Mouse (Mus musculus) MEL (cell line): ENCODE results near the gene Zfp563. TPM values are rescaled to one million over a fixed set of nuclear protein-coding genes. Genes with fewer than 3 reads are reported as not detected.

ENCODE experiments used
- DNase-seq: peaks from one replicate; pipeline ENCODE4 v3.0.0; 2011; ENCODE audit warnings: low read depth, low spot score
- H3K27ac ChIP-seq: 2 replicates; pipeline ENCODE4 v1.5.1; 2012; ENCODE audit warnings: low read depth, mild to moderate bottlenecking, control low read depth, low read length, moderate library complexity; ENCODE audit not compliant: control insufficient read depth
- H3K27me3 ChIP-seq, 2 experiments: fragments of 150-350 bp in 1 of 2; sonication (generic) in 1 of 2; 2 replicates each; pipeline ENCODE4 v1.6.1; 2012; ENCODE audit warnings: low read length in 2 of 2, mild to moderate bottlenecking in 2 of 2, improper control_type of control experiment in 1 of 2, moderate library complexity in 1 of 2; ENCODE audit not compliant: insufficient read depth in 2 of 2, control insufficient read depth in 1 of 2
- H3K36me3 ChIP-seq, 2 experiments: 2 replicates each; pipeline ENCODE4 v1.6.1; 2012 to 2014; ENCODE audit warnings: low read length in 2 of 2, improper control_type of control experiment in 1 of 2, inconsistent platforms in 1 of 2, mild to moderate bottlenecking in 1 of 2; ENCODE audit not compliant: insufficient read depth in 2 of 2, control insufficient read depth in 1 of 2
- H3K4me1 ChIP-seq, 2 experiments: fragments of 150-350 bp in 1 of 2; sonication (generic) in 1 of 2; 2 replicates each; pipeline ENCODE4 v1.6.1; 2012; ENCODE audit warnings: low read length in 2 of 2, improper control_type of control experiment in 1 of 2, mild to moderate bottlenecking in 1 of 2; ENCODE audit not compliant: insufficient read depth in 2 of 2, control insufficient read depth in 1 of 2
- H3K4me3 ChIP-seq, 2 experiments: fragments of 150-350 bp in 1 of 2; sonication (generic) in 1 of 2; 2 replicates each; pipeline ENCODE4 v1.5.1; 2012; ENCODE audit warnings: low read depth in 2 of 2, low read length in 2 of 2, mild to moderate bottlenecking in 2 of 2, moderate library complexity in 2 of 2, control low read depth in 1 of 2, improper control_type of control experiment in 1 of 2; ENCODE audit not compliant: control insufficient read depth in 1 of 2, insufficient read depth in 1 of 2
- H3K79me2 ChIP-seq: 2 replicates; pipeline ENCODE4 v1.6.1; 2012; ENCODE audit warnings: mild to moderate bottlenecking, low read length, moderate library complexity; ENCODE audit not compliant: control insufficient read depth, poor library complexity, insufficient read depth
- H3K9ac ChIP-seq: 2 replicates; pipeline ENCODE4 v1.6.1; 2012; ENCODE audit warnings: low read depth, mild to moderate bottlenecking, control low read depth, low read length, moderate library complexity; ENCODE audit not compliant: control insufficient read depth, poor library complexity, severe bottlenecking
- H3K9me3 ChIP-seq: fragments of 150-350 bp; sonication (generic); replicated peaks from 2 replicates; pipeline ENCODE4 v1.6.1; 2012; ENCODE audit warnings: mild to moderate bottlenecking, low read length, improper control_type of control experiment, moderate library complexity; ENCODE audit not compliant: insufficient read depth
- CHD1 ChIP-seq: IDR thresholded peaks from 2 replicates; pipeline ENCODE4 v1.6.1; 2012; ENCODE audit warnings: low read depth, mild to moderate bottlenecking, inconsistent platforms, low read length, improper control_type of control experiment
- CTCF ChIP-seq, 3 experiments: IDR thresholded peaks in 2 of 3; conservative IDR thresholded peaks in 1 of 3; 2 replicates each; pipeline ENCODE4 v1.5.1; 2011 to 2012; ENCODE audit warnings: low read length in 3 of 3, low read depth in 2 of 3, mild to moderate bottlenecking in 2 of 3, improper control_type of control experiment in 1 of 3, inconsistent platforms in 1 of 3, mixed read lengths in 1 of 3, moderate library complexity in 1 of 3; ENCODE audit not compliant: control insufficient read depth in 1 of 3, insufficient read depth in 1 of 3, poor library complexity in 1 of 3, severe bottlenecking in 1 of 3
- E2F4 ChIP-seq: IDR thresholded peaks from 2 replicates; pipeline ENCODE4 v1.6.1; 2011; ENCODE audit warnings: low read depth, low read length, improper control_type of control experiment, borderline replicate concordance
- EP300 ChIP-seq, 2 experiments: IDR thresholded peaks; 2 replicates each; pipeline ENCODE4 v1.6.1; 2011; ENCODE audit warnings: improper control_type of control experiment in 2 of 2, low read length in 2 of 2, low read depth in 1 of 2, mild to moderate bottlenecking in 1 of 2
- GATA1 ChIP-seq: IDR thresholded peaks from 2 replicates; pipeline ENCODE4 v1.6.1; 2011; ENCODE audit warnings: low read depth, low read length, improper control_type of control experiment
- HCFC1 ChIP-seq: IDR thresholded peaks from 2 replicates; pipeline ENCODE4 v1.6.1; 2012; ENCODE audit warnings: low read depth, mild to moderate bottlenecking, inconsistent platforms, low read length, improper control_type of control experiment, moderate library complexity
- JUND ChIP-seq: IDR thresholded peaks from 2 replicates; pipeline ENCODE4 v1.6.1; 2011; ENCODE audit warnings: low read depth, mild to moderate bottlenecking, improper control_type of control experiment, low read length
- KAT2A ChIP-seq: conservative IDR thresholded peaks from 2 replicates; pipeline ENCODE4 v1.6.1; 2012; ENCODE audit warnings: low read depth, low read length, improper control_type of control experiment, inconsistent platforms
- MAZ ChIP-seq: IDR thresholded peaks from 2 replicates; pipeline ENCODE4 v1.6.1; 2012; ENCODE audit warnings: low read depth, mild to moderate bottlenecking, inconsistent platforms, low read length, improper control_type of control experiment
- MEF2A ChIP-seq: IDR thresholded peaks from 2 replicates; pipeline ENCODE4 v1.6.1; 2014; ENCODE audit warnings: low read depth, mild to moderate bottlenecking, inconsistent platforms, low read length, improper control_type of control experiment; ENCODE audit not compliant: poor library complexity, insufficient replicate concordance, severe bottlenecking; ENCODE audit errors: extremely low read depth
- MXI1 ChIP-seq: IDR thresholded peaks from 2 replicates; pipeline ENCODE4 v1.6.1; 2011; ENCODE audit warnings: mild to moderate bottlenecking, low read depth, low read length, improper control_type of control experiment
- MYB ChIP-seq: IDR thresholded peaks from 2 replicates; pipeline ENCODE4 v1.6.1; 2011; ENCODE audit warnings: mild to moderate bottlenecking, low read depth, low read length, improper control_type of control experiment
- NRF1 ChIP-seq: IDR thresholded peaks from 2 replicates; pipeline ENCODE4 v1.6.1; 2014; ENCODE audit warnings: low read depth, mild to moderate bottlenecking, inconsistent platforms, low read length, improper control_type of control experiment, moderate library complexity; ENCODE audit not compliant: poor library complexity, insufficient read depth, severe bottlenecking
- POLR2A ChIP-seq, 2 experiments: IDR thresholded peaks; 2 replicates each; pipeline ENCODE4 v1.6.1; 2011 to 2012; ENCODE audit warnings: low read length in 2 of 2, mild to moderate bottlenecking in 2 of 2, control low read depth in 1 of 2, improper control_type of control experiment in 1 of 2, low read depth in 1 of 2, moderate library complexity in 1 of 2; ENCODE audit not compliant: control insufficient read depth in 1 of 2, insufficient read depth in 1 of 2, poor library complexity in 1 of 2
- POLR2AphosphoS2 ChIP-seq: IDR thresholded peaks from 2 replicates; pipeline ENCODE4 v1.6.1; 2011; ENCODE audit warnings: low read length, improper control_type of control experiment
- RAD21 ChIP-seq: IDR thresholded peaks from 2 replicates; pipeline ENCODE4 v1.6.1; 2011; ENCODE audit warnings: mild to moderate bottlenecking, low read depth, low read length, improper control_type of control experiment
- SMC3 ChIP-seq: IDR thresholded peaks from 2 replicates; pipeline ENCODE4 v1.6.1; 2011; ENCODE audit warnings: low read depth, low read length, improper control_type of control experiment
- TAL1 ChIP-seq: IDR thresholded peaks from 2 replicates; pipeline ENCODE4 v1.6.1; 2012; ENCODE audit warnings: mild to moderate bottlenecking, inconsistent platforms, low read length, moderate library complexity, mixed read lengths
- TCF12 ChIP-seq: IDR thresholded peaks from 2 replicates; pipeline ENCODE4 v1.6.1; 2014; ENCODE audit warnings: low read depth, mild to moderate bottlenecking, inconsistent platforms, low read length, improper control_type of control experiment, moderate library complexity
- ZC3H11A ChIP-seq: IDR thresholded peaks from 2 replicates; pipeline ENCODE4 v1.6.1; 2012; ENCODE audit warnings: low read depth, mild to moderate bottlenecking, inconsistent platforms, low read length, improper control_type of control experiment
- polyA plus RNA-seq, 2 experiments: library from polyadenylated mRNA; stranded (reverse) in 1 of 2; unstranded in 1 of 2; fragments of >175 nt in 1 of 2; fragments of >200 nt in 1 of 2; gene quantifications; 2 replicates each; pipeline versions ENCODE4 v1.2.1 to v1.2.4; 2012; ENCODE audit warnings: low replicate concordance in 2 of 2, low read depth in 1 of 2; ENCODE audit not compliant: insufficient read length in 2 of 2, insufficient read depth in 1 of 2, missing spikeins in 1 of 2
- total RNA-seq: library from RNA; depleted of rRNA; stranded (reverse); fragments of 300-350 nt; gene quantifications from 2 replicates; pipeline ENCODE4 v1.2.3, GENCODE M21; 2012; rRNA removed

Gene Zfp563
- total RNA-seq (1.6 and 1.7 TPM in 2 replicates), polyA plus RNA-seq (under 1 TPM in 1 of 2 experiments, not detected in 1; 0.95 TPM)

DNA sequence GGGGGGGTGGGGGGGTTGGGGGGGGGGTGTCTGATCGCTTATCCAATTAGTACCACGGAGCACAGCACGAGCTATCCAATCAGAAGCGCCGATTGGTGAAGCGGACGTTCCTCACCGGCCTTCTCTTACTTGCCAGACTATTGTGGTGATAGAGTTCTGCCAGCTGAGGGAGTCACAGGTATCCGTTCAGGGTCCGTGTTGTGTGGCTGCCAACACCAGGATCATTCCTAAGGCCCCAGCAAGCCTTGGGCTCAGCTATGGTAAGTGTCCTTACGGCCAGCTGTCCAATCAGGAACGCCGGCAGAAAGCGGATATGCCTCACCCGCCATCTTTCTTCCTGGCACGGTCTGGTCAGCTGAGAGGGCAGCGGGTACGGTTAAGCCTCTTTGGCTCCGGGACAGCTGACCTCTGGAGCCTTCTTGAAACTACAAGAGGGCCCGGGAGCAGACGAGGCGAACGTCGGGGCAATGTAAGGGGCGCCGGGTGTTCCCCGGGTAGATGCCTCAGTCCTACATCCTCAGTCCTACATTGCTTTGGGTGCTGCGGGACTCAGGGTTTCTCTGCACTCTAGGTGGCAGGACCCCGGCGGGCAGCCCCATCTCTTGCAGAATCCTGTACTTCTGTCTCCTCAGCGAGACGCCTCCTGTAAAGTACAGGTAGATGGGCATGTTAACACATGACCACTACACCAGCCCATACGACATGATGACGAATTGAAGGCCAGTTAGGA is at the start of gene Zfp563:
Gene Zfp563, plus strand, starts transcription at position 91 of the 730 bp plus-strand sequence.
- peak within 1 kb of the TSS; percentile 75 for H3K27ac ChIP-seq
- peak within 1 kb of the TSS; percentile 76 to 82 for H3K4me3 ChIP-seq
- H3K36me3 ChIP-seq: peaks cover 0 to 2% of the 10 kb centered on the region in 2 experiments; a peak in 1 of 4 replicates
- H3K27me3 ChIP-seq: no peaks in the 10 kb centered on the region; a peak in 1 of 4 replicates
- no peak for TF ChIP-seq JUND
- peak in 1 of 2 experiments; percentile 42; a peak in 1 of 4 replicates for TF ChIP-seq POLR2A (IDR thresholded peaks at IDR 0.05; ENCODE audit: control insufficient read depth in 1 of 2, insufficient read depth in 1 of 2, low read depth in 1 of 2, low read length in 2 of 2, poor library complexity in 1 of 2)
- TF ChIP-seq SMC3: no peak
- no peak; the same call in 1 of the 2 replicates for TF ChIP-seq KAT2A
- TF ChIP-seq EP300 (IDR thresholded peaks at IDR 0.05; ENCODE audit: low read depth in 1 of 2, low read length in 2 of 2): no peak
- peak; percentile 86 for TF ChIP-seq HCFC1
- DNase-seq: peak; percentile 86
- peak within 1 kb of the TSS; percentile 78 for H3K9ac ChIP-seq
- no peaks in the 10 kb centered on the region; the same call in 1 of the 2 replicates for H3K79me2 ChIP-seq
- H3K9me3 ChIP-seq: no peaks in the 10 kb centered on the region
- no peaks in the 10 kb centered on the region; a peak in 1 of 4 replicates for H3K4me1 ChIP-seq

DNA sequence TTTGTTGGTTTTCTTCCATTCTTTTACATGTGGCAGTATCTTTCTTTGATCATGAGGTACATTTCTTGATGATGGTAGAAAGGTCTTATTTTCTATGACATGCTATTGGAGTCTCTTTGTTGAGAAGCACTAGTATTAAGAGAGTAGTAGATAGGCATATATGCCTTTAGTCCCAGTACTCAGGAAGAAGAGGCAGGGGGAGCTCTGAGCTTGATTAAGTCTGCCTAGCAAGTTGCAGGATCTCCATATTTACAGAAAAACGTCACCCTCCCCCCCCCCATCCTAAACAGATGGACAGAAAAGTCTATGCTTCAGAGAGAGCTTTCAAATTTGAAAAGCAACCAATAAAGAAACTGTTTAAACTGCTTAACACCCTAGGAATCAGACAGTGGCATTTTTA is 30.3 kb upstream of the Zfp563 start:
- Histone ChIP-seq H3K79me2 (no peaks in the 10 kb centered on the region), H3K36me3 (no peaks in the 10 kb centered on the region), H3K27me3 (peaks cover 3% of the 10 kb centered on the region in 2 experiments; a peak in 3 of 4 replicates), H3K4me3 (no peak overlapping the region), H3K9ac (no peak overlapping the region), H3K4me1 (no peaks in the 10 kb centered on the region), H3K27ac (no peak overlapping the region), H3K9me3 (no peaks in the 10 kb centered on the region)
- TF ChIP-seq SMC3: no peak
- TF ChIP-seq RAD21: peak; percentile 6; the same call in 1 of the 2 replicates
- TF ChIP-seq E2F4: no peak
- no peak for DNase-seq

DNA sequence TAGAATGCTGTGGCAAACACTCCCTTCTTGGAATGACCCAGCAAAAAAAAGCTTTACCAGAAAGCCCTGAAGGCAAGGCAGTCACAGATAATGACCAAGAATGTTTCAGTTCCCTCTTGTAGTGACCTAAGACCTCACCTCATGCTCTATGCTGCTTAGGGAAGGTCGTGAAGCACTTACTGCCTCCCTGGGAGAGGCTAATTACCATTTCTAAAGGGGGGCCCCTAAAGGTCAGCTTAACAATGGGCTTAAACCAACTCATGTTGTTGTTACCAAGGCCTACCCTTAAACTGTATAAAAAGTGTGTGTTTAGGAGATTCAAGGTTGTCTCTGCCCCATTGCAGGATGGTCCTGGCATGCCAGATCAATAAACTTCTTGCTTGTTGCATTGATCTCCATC is 26.1 kb upstream of the Zfp563 start:
- H3K79me2 ChIP-seq: no peaks in the 10 kb centered on the region
- H3K4me1 ChIP-seq: no peaks in the 10 kb centered on the region
- no peaks in the 10 kb centered on the region for H3K9me3 ChIP-seq
- no peak for DNase-seq
- peaks cover 3 to 7% of the 10 kb centered on the region in 2 experiments; a peak in 3 of 4 replicates for H3K27me3 ChIP-seq
- H3K4me3 ChIP-seq: no peak overlapping the region
- H3K9ac ChIP-seq: no peak overlapping the region
- TF ChIP-seq RAD21: no peak
- TF ChIP-seq SMC3: no peak
- no peak for TF ChIP-seq CTCF (IDR thresholded peaks at IDR 0.05 in 2 of 3, conservative IDR thresholded peaks at IDR 0.05 in 1 of 3; ENCODE audit: control insufficient read depth in 1 of 3, insufficient read depth in 1 of 3, low read depth in 2 of 3, low read length in 3 of 3, poor library complexity in 1 of 3, severe bottlenecking in 1 of 3)
- no peak for TF ChIP-seq MEF2A
- TF ChIP-seq EP300 (IDR thresholded peaks at IDR 0.05; ENCODE audit: low read depth in 1 of 2, low read length in 2 of 2): no peak
- no peak for TF ChIP-seq TAL1
- TF ChIP-seq MAZ: no peak
- no peak for TF ChIP-seq MYB
- no peak for TF ChIP-seq GATA1
- TF ChIP-seq ZC3H11A: no peak
- TF ChIP-seq POLR2AphosphoS2: no peak
- no peak for TF ChIP-seq CHD1
- no peak for TF ChIP-seq TCF12
- no peak for TF ChIP-seq NRF1
- no peak for TF ChIP-seq POLR2A (IDR thresholded peaks at IDR 0.05; ENCODE audit: control insufficient read depth in 1 of 2, insufficient read depth in 1 of 2, low read depth in 1 of 2, low read length in 2 of 2, poor library complexity in 1 of 2)
- TF ChIP-seq MXI1: no peak
- no peak overlapping the region for H3K27ac ChIP-seq
- no peaks in the 10 kb centered on the region for H3K36me3 ChIP-seq
